Mouse (Mus musculus) stomach, embryonic 14.5 days (tissue): ENCODE measurements around the gene Parva. TPM values are rescaled to one million over a fixed set of nuclear protein-coding genes. Genes with fewer than 3 reads are reported as not detected.

Experiments used
- ATAC-seq: fragments of 200-750 bp; cut with Nextera tagmentation; 2 replicates; pipeline ENCODE4 v1.8.0; 2017; ENCODE audit warnings: low read depth, moderate TSS enrichment; ENCODE audit not compliant: insufficient number of reproducible peaks, insufficient read depth, low FRiP score
- H3K27ac ChIP-seq: fragments of 300-500 bp; sonication (generic); 2 replicates; pipeline ENCODE4 v1.5.1; 2014; ENCODE audit warnings: mild to moderate bottlenecking, low read length, moderate library complexity, mixed read lengths
- H3K27me3 ChIP-seq: fragments of 300-500 bp; sonication (generic); 2 replicates; pipeline ENCODE4 v1.6.1; 2014; ENCODE audit warnings: low read length, control low read depth, mixed read lengths; ENCODE audit not compliant: control insufficient read depth, insufficient read depth
- H3K36me3 ChIP-seq: fragments of 300-500 bp; sonication (generic); 2 replicates; pipeline ENCODE4 v1.6.1; 2014; ENCODE audit warnings: mild to moderate bottlenecking, control low read depth, low read length, moderate library complexity, mixed read lengths; ENCODE audit not compliant: control insufficient read depth, insufficient read depth
- H3K4me1 ChIP-seq: fragments of 300-500 bp; sonication (generic); 2 replicates; pipeline ENCODE4 v1.6.1; 2014; ENCODE audit warnings: low read length, control low read depth, mixed read lengths; ENCODE audit not compliant: control insufficient read depth, insufficient read depth
- H3K4me2 ChIP-seq: fragments of 300-500 bp; sonication (generic); replicated peaks from 2 replicates; pipeline ENCODE4 v1.6.1; 2014; ENCODE audit warnings: low read depth, low read length, control low read depth
- H3K4me3 ChIP-seq: fragments of 300-500 bp; sonication (generic); 2 replicates; pipeline ENCODE4 v1.5.1; 2014; ENCODE audit warnings: low read depth, low read length, control low read depth
- H3K9ac ChIP-seq: fragments of 300-500 bp; sonication (generic); replicated peaks from 2 replicates; pipeline ENCODE4 v1.6.1; 2014; ENCODE audit warnings: low read depth, mild to moderate bottlenecking, control low read depth, low read length, moderate library complexity, mixed read lengths
- H3K9me3 ChIP-seq: fragments of 300-500 bp; sonication (generic); 2 replicates; pipeline ENCODE4 v1.6.1; 2016; ENCODE audit warnings: low read depth, low read length, control low read depth; ENCODE audit not compliant: control insufficient read depth
- WGBS: fragments of 180-500 bp; shearing (Covaris S2); extraction: QIAGEN DNeasy Blood & Tissue Kit; methylation state at CpG from one replicate; pipeline ENCODE4 v1.1.7; 2014; 5-methylcytosine and 5-hydroxymethylcytosine counted together
- polyA plus RNA-seq: library from polyadenylated mRNA; unstranded; fragments of >200 nt; fragmentation: Nextera tagmentation; extraction: Ambion mirVana; gene quantifications from 2 replicates; pipeline ENCODE4 v1.2.1, GENCODE M21; 2014

The Parva gene
- polyA plus RNA-seq, 1 experiment from 2014 or later: 128 TPM

DNA sequence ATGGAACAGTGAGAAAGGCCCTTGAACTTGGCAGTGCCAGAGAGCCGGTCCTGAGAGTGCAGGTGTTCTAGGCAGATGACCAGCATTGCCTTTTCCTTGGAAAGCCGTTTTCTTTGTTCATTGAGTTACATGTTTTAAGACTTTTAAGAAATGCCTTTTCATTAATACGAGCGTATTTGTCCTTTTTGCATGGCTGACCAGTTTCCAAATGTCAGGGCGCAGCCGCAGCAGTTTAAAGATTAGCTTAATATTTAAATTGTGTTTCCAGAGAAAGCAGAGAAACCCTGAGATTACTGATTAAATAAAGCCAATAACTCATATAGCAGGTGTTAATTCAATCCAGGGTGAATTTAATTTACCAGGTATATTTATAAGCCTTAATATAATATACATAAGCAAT, 14.0 kb upstream of the Parva start:
- H3K27me3 ChIP-seq: no peaks in the 10 kb centered on the region
- no peak overlapping the region for H3K4me3 ChIP-seq
- peaks cover 12% of the 10 kb centered on the region; the same call in 1 of the 2 replicates for H3K4me1 ChIP-seq
- H3K36me3 ChIP-seq: no peaks in the 10 kb centered on the region
- H3K4me2 ChIP-seq: no peak overlapping the region
- WGBS: 69% methylated on average over 6 of the region's 6 CpGs
- no peak for ATAC-seq
- H3K27ac ChIP-seq: no peak overlapping the region
- no peak overlapping the region for H3K9ac ChIP-seq
- no peaks in the 10 kb centered on the region for H3K9me3 ChIP-seq

DNA sequence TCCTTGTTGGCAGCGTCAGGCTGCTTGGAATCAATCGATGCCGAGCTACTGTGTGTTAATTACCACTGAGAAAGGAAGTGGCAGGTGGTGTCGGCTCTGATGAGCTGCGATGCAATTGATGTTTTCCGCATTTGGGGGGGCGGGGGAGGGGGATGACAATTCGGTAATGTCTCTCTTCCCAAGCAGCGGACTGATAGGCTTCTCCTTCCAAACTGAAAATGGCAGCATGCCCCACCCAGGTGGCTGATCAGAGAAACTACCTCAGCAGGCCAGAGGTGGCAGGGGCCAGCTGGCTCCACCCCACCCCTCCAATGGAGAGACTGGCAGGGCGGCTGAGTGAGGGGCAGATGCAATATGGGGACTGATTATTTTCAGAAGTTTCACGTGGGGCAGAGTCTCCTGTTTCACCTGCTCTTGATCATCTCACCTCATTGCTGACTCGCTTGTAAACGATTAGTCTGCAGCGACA, 11.2 kb upstream of the Parva start:
- peak overlapping the region; percentile 73 for H3K27ac ChIP-seq

DNA sequence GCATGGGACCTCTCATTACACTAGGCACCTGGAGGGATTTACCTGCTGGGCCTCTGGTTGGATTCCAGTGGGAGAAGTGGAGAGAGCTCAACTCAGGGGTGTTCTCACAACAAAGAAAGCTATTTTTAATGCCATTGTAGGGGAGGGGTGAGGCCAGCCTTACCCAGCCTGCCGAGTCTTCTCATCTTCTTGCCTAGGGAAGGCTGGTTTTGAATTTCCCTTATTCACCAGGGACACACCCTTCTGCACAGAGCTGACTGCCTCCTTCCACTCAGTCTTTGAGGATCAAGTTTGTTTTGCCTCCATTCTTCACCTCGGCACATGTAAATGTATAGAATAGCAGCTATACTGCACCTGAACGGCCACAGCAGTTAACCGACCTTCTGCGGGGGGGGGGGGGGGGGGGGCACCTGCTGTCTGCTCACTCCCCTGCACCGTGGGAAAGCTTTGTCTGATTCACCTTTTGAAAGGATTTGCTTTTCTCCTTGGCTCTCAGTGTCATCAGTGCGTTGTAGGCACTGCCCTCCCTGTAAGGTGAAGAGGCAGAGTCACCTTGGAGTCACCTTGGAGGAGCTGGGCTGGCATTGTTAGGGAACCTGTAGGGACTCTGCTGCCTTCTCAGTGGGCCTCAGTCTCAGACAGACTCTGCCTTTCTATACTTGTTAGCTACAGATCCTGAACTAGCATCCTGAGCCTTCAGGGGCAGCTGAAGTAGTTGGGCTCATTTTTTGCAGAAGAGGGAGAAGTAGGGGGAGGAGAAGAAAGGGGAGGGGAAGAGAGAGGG, 10.4 kb upstream of the Parva start:
- peaks cover 12% of the 10 kb centered on the region; the same call in 1 of the 2 replicates for H3K4me1 ChIP-seq
- H3K4me3 ChIP-seq: no peak overlapping the region
- no peaks in the 10 kb centered on the region for H3K27me3 ChIP-seq
- H3K4me2 ChIP-seq: 0 out of 2 replicates have a peak overlapping the region, but pooled peaks have one; percentile 8
- no peak overlapping the region for H3K9ac ChIP-seq
- WGBS: 11% methylated on average over 7 of the region's 7 CpGs
- no peaks in the 10 kb centered on the region for H3K9me3 ChIP-seq
- 0 out of 2 replicates have a peak, but pooled peaks have one; percentile 5 for ATAC-seq
- H3K36me3 ChIP-seq: no peaks in the 10 kb centered on the region
- H3K27ac ChIP-seq: peak overlapping the region; percentile 73

More for the DNA sequence above, 11.2 kb upstream of the Parva start:
- Histone ChIP-seq H3K36me3 (no peaks in the 10 kb centered on the region), H3K9ac (no peak overlapping the region), H3K4me2 (0 out of 2 replicates have a peak overlapping the region, but pooled peaks have one; percentile 8), H3K4me3 (no peak overlapping the region), H3K4me1 (peaks cover 12% of the 10 kb centered on the region; the same call in 1 of the 2 replicates), H3K9me3 (no peaks in the 10 kb centered on the region), H3K27me3 (no peaks in the 10 kb centered on the region)
- WGBS: 14% methylated on average over 14 of the region's 14 CpGs
- ATAC-seq: no peak

DNA sequence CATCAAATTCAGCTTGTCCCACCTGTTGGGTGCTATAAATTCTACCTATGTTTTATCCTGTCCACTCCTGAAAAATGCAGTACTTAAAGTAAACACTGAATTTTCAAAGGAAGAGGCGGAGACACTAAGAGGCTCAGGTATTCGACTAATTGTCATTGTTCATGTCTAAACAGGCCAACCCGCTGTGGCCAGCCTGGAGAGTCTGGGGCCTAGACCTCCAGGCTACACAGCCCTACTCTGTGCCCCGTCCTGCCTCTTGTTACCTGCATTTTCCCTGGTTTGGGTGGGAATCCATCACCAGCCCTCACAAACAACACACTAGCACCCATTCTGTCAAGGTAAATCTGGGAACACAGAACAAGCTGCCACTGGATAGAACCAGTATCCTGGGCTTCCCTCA, 9.7 kb upstream of the Parva start:
- Histone ChIP-seq H3K4me3 (no peak overlapping the region), H3K4me2 (no peak overlapping the region), H3K27me3 (no peaks in the 10 kb centered on the region), H3K9me3 (no peaks in the 10 kb centered on the region), H3K36me3 (no peaks in the 10 kb centered on the region), H3K9ac (no peak overlapping the region), H3K4me1 (peaks cover 12% of the 10 kb centered on the region; the same call in 1 of the 2 replicates), H3K27ac (0 out of 2 replicates have a peak overlapping the region, but pooled peaks have one; percentile 73)
- ATAC-seq: 0 out of 2 replicates have a peak, but pooled peaks have one; percentile 59
- 59% methylated on average over 4 of the region's 4 CpGs for WGBS

DNA sequence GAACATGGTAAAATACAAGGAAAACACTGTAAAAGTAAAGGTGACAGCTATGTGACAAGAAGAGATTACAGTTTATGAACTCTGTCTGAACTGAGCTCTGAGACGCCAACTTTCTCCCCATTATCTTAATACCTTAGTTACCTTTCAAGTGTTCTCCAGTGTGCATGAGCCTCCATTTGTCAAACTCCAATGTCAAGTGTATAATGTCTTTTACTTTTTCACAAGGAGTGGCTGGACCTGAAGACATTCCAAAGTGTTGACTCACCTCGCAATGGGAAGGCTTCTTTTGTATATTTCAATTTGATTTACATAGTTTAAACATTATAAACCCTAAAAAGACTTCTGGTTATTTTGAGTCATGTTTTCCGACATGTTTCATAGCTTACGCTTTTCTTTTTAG, 3.9 kb upstream of the Parva start:
- no peaks in the 10 kb centered on the region for H3K36me3 ChIP-seq
- no peaks in the 10 kb centered on the region for H3K27me3 ChIP-seq
- ATAC-seq: no peak
- no peaks in the 10 kb centered on the region for H3K9me3 ChIP-seq
- H3K27ac ChIP-seq: no peak overlapping the region
- peaks cover 9% of the 10 kb centered on the region for H3K4me1 ChIP-seq
- WGBS: 52% methylated on average over 4 of the region's 4 CpGs
- no peak overlapping the region for H3K9ac ChIP-seq
- no peak overlapping the region for H3K4me2 ChIP-seq
- no peak overlapping the region for H3K4me3 ChIP-seq

GRCm38 (mm10) chr7:112426811-112427210, 494 bp upstream of the Parva start:
- H3K4me3 ChIP-seq: peak overlapping the region; percentile 83
- H3K36me3 ChIP-seq: no peaks in the 10 kb centered on the region
- no peaks in the 10 kb centered on the region; the same call in 1 of the 2 replicates for H3K9me3 ChIP-seq
- 34% methylated on average over 5 of the region's 5 CpGs for WGBS
- no peak for ATAC-seq
- peak overlapping the region; percentile 52 for H3K4me2 ChIP-seq
- peaks cover 16% of the 10 kb centered on the region for H3K4me1 ChIP-seq
- H3K27me3 ChIP-seq: no peaks in the 10 kb centered on the region
- peak overlapping the region; percentile 99 for H3K27ac ChIP-seq
- H3K9ac ChIP-seq: 0 out of 2 replicates have a peak overlapping the region, but pooled peaks have one; percentile 92

DNA sequence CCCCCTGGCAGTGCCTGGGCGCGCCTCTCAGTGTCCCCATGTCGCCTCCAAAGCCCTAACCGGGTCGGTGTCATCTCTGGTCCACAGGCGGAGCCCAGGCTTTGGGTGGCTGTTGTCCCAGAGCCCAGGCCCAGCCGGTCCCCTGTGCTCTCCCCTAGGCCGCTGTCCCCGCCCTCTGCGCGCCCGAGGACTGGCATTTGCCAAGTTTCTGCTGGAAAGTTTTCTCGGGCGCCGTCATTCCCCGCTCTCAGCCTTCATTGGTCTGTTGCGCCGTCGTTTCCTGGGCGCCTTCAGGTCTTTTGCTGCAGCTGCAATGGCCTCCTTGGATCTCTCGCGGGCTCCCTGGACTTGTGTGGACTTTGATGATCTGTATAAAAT, 842 bp downstream of the Parva start:
- ATAC-seq: peak; percentile 87
- H3K36me3 ChIP-seq: no peaks in the 10 kb centered on the region
- H3K27me3 ChIP-seq: no peaks in the 10 kb centered on the region
- H3K9me3 ChIP-seq: no peaks in the 10 kb centered on the region; the same call in 1 of the 2 replicates
- peaks cover 16% of the 10 kb centered on the region for H3K4me1 ChIP-seq
- peak overlapping the region; percentile 99 for H3K27ac ChIP-seq
- H3K9ac ChIP-seq: peak overlapping the region; percentile 92
- peak overlapping the region; percentile 83 for H3K4me3 ChIP-seq
- WGBS: under 1% methylated on average over 22 of the region's 22 CpGs
- H3K4me2 ChIP-seq: peak overlapping the region; percentile 52

DNA sequence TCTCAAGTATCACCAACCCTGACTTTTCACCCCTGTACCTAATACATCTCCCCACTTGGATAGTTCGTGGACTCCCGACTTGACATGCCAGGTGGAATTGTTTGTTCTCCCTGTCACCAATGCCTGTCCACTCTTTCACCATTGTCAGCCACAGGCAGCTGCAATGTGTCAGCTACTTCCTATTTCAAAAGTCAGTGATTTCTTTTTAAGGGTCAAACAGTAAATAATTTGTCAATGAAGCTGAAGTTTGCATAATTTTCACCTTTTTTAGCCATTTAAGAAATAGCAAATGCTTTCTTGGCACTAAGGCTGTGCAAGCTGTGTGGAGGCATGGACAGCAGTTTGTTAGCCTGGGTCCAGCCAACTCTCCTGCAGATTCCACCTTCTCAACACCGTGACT, 12.5 kb downstream of the Parva start:
- Histone ChIP-seq H3K9me3 (peaks cover 4% of the 10 kb centered on the region; the same call in 1 of the 2 replicates), H3K27me3 (no peaks in the 10 kb centered on the region), H3K9ac (no peak overlapping the region), H3K4me3 (no peak overlapping the region), H3K36me3 (peaks cover 4% of the 10 kb centered on the region; the same call in 1 of the 2 replicates), H3K4me1 (peaks cover 42% of the 10 kb centered on the region), H3K4me2 (no peak overlapping the region), H3K27ac (no peak overlapping the region)
- no peak for ATAC-seq
- WGBS: 32% methylated on average over 3 of the region's 3 CpGs
